Mouse (Mus musculus) 3134 (cell line): ENCODE data around the gene D630039A03Rik.

Experiments
- DNase-seq: peaks from one replicate; pipeline ENCODE4 v3.0.0-alpha.2; 2011; ENCODE audit warnings: low spot score; ENCODE audit not compliant: insufficient read length; ENCODE audit errors: extremely low read depth

The D630039A03Rik gene

DNA sequence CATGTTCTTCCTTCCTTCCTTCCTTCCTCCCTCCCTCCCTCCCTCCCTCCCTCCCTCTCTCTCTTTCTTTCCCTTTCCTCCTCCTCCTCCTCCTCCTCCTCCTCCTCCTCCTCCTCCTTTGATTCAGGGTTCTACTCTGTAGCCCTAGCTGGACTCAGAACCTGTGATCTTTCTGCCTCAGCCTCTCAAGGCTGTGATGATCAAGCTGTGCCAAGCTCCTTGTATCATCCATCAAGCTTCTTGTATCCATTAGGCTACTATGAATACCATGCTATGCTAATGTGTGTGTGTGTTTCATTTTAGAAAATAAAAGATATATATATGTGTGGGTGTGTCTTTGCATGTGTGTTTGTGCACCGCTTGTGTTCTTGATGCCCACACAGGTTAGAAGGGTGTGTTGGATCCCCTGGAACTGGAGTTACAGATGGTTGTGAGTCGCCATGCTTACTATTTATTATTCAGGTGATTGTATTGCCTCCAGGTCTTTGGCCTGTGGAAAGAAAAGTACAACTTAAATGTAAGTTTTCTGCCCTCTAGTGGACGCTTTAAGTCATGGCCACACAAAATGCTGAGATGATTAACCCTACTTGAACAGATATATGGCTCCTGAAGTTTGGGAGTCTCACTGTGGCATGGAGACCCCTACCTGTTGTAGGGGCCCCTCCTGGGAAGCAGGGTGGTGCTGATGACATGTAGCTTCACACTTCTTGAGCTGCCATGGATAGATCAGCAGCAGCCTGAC lies 11.5 kb upstream of the D630039A03Rik start:
- peak; percentile 36 for DNase-seq

DNA sequence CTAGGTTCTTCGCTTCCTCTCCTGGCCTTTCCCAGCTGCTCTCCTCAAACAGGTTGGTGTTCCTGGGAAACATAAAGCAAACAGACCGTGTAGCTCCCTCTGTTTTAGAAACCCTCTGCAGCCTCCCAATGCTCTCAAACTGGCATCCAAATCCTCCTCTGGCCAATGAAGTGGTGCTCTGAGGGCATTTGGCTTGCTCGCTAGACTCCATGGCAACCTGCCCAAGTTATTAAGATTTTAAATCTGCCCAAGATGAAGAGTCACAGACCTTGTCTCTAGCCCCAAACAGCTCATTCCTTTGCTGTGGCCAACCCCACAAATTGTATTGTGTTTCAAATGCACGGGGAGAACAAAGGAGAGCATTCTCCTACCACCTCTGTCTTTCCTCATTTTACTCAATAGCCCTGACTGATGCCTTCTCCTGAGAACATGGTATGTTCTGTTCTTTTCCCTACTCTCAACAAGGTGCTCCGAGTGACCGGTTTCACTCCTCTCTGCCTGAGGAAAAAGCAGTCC lies 8.5 kb upstream of the D630039A03Rik start:
- no peak for DNase-seq

DNA sequence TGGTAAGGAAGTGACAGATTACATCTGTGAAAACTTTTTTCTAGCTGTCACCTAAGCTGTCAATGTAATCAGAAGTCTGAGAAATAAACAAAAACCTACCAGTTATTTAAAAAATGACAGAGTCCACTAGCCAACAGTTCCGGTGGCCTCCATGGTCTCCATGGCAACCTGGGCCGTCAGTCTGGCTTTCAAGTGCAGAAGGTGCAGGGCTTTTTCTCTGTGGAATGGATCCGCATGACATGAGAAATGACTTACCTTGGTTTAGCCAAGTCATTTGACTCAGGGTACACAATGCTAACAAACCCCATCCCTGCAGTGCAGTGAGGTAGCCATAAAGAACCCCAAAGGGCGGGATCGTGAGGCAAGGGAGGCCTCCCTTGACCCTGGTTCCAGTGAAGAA lies 6.1 kb upstream of the D630039A03Rik start:
- no peak for DNase-seq

DNA sequence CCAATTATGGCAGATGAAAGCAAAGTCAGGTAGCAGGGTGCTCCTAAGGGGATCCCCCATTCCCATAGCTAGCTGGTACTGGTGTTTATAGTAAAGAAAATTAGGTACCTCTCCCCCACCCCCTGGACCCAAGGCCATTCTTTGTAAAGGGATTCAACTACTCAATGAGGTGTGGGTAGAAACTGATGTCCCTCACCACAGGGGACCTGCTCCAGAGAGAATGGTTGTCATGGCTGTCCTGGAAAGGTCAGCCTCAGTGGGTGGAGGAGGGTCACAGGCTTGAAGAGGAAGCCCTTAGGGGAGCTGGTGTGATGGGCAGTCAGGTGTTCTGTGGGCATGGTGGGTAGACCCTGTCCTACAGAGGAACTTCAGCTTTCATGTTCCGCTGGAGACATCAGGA lies 4.4 kb upstream of the D630039A03Rik start:
- no peak for DNase-seq

DNA sequence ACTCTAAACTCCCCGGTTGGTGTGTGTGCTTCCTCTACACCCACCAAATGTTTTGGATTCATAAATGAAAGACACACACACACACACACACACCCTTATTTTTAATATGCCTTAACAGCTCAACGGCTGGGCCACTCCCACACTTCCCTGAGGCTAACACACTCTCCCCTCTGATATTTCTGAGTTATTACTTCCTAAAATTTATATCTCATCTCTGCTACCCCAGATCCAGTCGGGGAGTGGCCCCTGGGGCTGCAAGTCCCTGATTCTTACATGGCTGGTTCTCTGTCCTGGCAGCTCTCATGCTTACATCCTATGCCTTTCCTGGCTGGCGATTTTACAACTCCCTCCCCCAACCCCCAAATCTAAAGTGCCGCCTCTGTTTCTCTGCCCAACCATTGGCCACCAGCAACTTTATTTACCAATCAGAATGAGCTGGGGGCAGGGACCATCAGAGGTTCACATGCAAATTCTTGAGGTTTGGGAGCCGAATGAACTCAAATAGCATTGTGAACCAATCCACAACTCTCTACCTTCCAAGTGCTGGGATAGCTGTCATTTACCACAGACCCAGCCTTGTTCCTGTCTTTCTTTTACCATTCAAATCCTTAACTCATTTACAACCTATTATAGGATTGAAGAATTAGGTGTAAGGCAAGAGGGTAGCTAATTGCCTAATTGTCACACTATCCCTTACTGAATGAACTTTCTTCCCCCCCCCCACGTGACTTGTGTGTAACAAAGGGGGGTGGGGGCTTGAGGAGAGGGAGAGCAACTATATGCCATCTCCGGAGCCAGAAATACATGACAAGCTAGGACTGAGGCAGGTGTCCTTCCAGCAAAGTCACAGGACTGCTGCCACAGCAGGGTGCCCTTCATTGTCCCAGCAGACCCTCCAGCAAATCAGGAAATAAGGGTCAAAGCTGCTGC lies 3.7 kb upstream of the D630039A03Rik start:
- DNase-seq: peak; percentile 28

DNA sequence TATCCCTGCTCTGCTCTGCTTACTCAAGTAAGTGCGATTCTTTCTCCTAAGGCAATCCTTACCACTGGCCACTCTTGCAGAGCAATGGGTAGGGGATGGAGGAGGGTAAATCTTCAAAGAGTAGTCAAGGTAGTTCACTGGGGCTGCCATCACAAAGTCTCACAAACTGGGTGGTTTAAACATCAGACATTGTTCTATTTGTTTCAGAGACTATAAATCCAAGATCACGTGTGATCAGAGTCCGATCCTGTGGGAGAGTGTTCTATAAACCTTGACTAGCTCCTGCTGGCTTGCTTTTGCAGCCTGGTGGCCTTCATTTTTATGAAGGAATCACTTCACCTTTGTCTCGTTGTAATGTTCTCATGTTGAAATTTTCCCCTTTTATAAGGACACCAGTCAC lies 614 bp upstream of the D630039A03Rik start:
- no peak for DNase-seq

DNA sequence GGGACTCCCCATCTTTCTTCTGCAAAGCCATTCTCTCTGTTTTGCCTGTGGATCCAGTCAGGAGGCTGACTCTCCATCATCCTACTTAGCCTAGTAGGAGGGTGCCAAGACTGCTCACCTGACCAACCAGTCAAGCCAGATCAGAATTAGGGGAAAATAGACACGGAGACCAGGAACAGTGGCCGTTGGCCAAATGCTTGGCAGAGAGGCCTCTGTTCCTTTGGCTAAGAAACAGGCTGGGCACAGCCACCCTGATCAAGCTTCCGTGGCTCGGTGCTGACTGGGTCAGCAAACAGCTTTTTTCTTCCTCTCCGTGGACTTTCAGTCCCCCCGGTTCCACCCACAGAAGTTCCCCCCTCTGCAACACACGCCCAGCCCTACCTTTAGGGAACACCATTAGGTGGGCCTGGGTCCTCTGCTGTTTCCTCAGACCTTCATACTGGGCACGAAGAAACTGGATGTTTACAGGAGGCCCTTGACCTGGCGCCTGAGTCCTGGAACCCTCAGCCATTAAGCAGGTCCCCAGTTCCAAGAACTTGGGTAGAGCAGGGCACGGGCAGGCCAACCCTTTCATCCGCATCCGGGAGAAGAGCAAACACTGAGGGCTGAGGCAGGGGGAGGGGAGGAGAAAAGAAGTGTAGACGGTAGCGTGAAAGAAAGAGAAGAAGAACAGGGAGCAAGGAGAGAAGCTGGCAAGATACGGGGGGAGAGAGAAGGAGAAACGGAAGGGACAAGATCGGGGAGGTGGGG lies 706 bp downstream of the D630039A03Rik start:
- DNase-seq: no peak

DNA sequence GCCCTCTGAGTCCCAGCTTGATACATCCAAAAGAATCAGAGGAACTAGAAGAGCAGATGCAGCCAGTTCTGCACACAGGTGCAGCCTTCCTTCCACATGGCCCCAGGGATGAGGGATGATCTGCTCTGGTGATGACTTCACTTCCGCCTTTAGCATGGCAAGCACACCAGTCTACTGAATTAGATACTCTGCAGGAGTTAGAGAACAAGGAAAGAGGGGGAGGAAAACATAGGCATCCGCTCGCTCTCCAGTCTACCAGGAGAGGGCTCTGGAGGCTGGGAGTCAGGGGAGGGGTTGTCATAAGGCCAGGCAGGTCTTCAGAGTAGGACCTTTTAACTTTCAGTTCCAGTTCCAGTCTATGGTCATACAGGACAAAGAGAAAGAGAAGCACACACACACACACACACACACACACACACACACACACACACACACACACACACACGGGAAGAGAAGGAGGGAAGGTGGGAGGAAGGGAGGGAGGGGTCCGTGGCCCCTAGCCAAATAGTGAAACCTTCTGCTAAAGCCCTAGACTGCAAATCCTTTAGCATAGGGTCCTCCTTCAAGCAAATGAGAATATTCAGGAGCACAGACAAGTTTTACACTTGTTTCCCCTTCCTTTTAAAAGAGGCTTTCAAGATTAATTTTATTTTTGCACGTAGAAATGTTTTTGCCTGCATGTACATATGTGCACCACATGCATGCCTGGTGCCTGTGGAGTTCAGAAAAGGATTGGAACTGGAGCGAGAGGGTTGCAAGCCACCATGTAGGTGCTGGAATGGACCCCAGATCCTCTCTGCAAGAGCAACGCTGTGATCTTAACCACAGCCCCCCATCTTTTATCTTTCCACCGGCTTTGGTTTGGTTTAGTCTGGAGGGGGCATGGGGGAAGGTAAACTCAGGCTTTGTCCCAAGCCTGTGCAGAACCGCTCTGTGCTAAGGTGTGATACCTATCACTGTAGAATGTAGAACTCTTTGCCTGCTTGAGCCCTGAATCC lies 1.6 kb downstream of the D630039A03Rik start:
- DNase-seq: no peak

DNA sequence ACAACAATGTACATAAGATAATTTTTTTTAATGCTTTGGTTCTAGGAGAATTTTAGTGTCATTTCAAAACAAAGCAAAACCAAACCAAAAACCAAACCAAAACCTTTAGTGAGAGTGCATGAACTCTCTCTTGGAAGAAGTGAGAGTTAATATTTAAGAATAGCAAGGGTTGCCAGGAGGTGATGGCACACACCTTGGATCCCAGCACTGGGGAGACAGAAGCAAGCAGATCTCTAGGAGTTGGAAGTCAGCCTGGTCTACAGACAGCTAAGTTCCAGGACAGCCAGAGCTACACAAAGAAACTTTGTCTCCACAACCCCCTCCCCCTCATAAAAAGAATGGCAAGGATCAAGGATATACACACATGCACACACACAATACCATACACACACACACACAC lies 3.1 kb downstream of the D630039A03Rik start:
- no peak for DNase-seq

DNA sequence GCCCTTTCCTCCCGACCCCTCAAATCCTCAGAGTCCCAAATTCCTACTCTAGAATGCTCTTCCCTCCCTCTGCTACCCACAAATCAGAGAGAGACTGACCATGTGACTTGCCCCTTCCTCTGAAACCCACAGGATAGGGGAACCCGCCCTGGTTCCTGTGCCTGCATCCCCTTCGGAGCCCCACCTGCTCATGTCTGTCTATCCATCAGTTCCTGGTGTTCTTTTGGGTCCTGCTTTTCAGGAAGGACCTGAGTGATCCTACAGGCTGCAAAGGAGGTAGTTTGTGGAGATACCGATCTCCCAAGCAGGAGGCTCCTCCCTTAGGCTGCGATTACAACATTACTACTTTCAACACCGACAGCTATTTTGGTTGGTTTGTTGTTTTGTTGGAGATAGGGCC lies 7.2 kb downstream of the D630039A03Rik start:
- no peak for DNase-seq

DNA sequence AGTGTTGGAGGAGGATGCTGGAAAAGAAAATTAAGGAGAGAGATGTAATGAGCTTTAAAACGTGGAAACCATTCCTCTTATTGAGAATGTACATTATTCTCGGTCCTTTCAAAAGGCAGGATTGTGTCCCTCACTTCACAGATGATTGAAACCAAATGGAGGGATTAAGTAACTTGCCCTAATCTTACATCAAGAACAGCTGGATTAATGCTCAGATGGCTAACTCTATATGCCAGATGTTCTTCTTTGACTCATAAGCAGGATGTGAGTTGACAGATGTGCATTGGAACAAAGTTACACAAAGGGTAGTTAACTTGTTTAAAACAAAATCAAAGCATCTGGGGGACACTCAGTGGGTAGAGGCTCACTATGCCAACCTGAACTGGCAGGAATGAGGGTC lies 9.4 kb downstream of the D630039A03Rik start:
- DNase-seq: no peak

DNA sequence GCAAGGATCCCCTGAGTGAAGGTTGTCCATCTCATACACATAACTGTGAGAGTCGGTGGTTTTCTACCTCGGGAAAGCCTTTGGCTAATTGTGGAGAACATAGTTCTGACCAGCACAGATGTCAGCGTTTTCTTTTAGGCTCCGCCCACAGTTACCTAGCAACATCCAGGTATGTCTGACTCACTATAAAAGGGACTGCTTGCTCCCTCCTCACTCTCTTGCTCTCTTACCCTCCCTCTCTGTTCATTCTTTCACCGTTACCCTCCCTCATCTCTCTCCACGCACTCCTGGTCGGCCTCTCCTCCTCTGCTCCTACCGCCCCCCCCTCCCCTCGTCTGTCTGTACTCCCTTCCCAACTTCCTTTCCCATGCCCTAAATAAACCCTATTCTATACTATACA lies 11.5 kb downstream of the D630039A03Rik start:
- DNase-seq: no peak

DNA sequence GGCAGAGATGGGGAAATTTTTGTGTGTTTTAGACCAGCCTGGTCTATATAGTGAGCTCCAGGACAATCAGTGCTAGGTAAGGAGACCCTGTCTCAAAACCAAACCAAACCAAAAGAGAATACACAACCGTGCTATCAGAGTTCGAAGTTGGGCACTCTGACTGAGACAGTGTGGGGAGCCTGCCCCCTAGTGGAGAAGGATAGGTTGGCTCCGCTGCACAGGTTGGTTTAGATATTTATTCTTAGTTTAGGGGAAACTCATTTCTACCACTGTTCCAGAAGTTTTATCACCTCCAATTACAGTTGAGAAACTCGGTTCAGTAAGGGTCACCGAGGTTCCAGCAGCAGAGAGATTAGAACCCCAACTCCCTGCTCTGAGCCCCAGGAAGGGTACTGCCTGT lies 11.9 kb downstream of the D630039A03Rik start:
- no peak for DNase-seq

DNA sequence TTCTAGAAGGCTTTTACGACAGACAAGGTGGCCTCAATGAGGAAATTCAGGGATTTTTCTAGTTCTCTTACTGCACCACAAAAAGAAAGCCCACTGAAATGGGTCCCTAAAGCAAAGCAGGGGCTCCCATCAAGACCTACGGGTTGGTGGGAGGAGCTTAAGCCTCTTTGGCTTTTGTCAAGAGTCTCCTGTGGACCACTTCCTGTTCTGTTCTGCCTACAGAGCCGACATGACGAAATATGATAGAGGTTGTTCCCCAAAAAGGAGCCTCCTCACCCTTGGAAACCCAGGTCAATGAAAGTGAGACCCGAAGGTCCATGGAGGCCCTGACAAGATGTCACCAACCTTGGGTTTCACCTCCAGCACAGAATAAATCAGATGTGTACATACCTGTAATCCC lies 13.5 kb downstream of the D630039A03Rik start:
- DNase-seq: no peak

DNA sequence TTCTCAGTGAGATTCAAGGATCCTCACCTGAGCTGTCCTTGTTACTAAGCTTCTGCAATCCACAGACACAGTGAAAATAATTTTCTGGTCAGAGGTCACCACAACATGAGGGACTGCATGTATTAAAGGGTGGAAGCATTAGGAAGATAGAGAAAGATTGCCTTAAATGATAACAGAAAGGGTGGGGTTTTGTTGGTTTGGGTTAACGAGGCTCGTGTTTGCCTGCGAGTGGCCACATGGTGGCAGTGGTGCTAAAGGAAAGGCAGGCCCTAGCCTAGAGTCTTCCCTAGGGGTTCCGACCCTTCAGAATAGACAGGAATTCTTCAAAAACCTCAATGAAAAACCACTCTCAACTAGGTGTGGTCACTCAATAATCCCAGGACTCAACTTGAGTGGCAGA lies 14.9 kb downstream of the D630039A03Rik start:
- no peak for DNase-seq

DNA sequence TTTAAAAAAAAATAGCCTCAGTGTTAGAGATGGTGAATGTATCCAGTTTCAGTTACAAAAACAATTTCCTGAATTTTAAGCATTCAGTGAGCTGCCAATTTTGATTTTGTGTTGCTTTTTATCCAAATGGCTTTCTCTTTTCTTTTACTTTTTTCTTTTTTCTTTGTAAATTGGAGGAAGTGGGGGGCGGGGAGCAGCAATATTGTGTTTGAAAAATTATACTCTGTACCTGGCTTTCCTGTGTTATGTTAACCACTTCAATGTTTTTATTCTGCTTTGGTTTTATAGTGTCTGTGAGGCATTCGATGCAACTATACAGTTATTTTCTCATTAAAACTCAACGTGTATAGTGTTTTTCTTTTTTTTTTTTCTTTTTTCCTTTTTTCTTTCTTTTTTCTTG lies 19.5 kb downstream of the D630039A03Rik start:
- DNase-seq: no peak

DNA sequence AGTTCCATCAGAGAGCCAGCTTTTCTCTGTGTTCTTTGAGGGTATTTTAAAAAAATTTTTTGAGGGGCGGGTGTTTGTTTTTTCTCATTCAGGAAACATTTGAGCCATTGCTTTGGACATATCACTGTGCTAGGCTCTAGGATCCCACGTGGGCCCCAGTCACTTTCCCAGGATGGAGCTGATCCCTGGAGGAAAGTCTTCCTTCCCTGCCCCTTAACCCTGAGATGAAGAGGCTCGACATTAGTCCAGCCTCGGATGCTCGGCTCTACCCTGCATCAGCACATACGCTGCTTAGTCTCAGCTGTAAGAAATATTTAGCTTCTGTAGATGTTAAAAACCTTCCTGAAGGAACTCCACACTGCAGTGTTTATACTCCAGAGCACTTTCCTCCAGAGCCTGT lies 20.2 kb downstream of the D630039A03Rik start:
- DNase-seq: no peak

DNA sequence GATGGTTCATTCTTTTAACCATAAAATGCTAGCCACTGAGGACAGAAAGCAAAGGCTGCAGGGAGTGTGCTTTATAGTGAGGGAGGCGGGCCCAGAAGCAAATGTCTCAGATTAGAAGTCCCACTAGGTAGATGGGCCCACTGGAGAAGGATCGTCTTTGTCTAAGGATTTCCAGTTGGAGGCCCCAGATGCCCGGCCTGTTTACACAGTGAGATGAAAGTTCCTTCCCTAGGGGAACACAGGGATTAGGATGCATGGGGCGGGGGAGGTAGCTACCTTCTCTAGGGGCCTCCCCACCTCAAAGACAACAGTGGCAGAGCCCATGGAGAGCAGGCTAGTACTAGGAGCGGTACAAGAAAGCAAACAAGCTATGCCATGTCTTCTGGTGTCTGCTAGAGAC lies 21.0 kb downstream of the D630039A03Rik start:
- DNase-seq: no peak

DNA sequence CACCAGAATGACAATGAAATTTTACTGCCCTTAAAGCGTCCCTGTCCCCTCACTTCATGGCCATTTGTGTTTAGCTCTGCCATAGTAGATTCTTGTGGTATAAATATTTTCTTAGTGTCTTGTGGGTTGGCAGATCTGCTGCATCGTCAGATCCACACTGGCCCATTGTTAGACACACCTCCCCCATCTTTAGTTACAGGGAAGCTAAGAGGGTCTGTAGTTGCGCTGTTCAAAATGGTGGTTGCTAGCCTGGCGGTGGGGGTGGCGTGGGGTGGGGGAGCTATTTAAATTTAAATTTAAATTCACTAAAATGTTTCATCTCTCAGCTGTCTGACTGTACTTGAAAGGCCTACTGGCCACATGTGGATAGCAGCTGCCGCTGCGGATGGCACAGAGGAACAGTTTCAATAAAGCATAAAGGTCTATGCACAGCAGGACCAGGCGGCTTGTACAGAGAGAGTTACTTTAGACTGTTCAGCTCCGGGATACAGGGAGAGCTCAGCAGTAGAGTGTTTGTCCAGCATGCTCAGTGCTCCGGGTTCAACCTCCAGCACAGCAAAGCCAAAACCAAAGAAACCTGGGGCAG lies 24.0 kb downstream of the D630039A03Rik start:
- no peak for DNase-seq
